ENCODE assay signal across 14 mouse cellular contexts in genomic region chr7:133494256-133494981, GRCm38 (mm10).
DNase-seq lines count a peak whose midpoint lies in the region; ATAC-seq lines count a peak whose summit lies in the region.
"Had no signal": no experiment of that assay in that cellular context is flagged by ENCODE, and none has a peak within 500 bp of the region (broad histone marks: within the 10 kb centered on the region; RNA-seq: fewer than 3 reads in every experiment).

No protein-coding gene starts in this region.

- peak; percentile 21 for DNase-seq in adrenal gland, adult 2 months
- no peak for DNase-seq in adrenal gland, adult 18-20 months (ENCODE audit: low spot score in 2 of 2)
- peak; percentile 55 for DNase-seq in neural tube, embryonic 10.5 days (ENCODE audit: extremely low spot score, low spot score)
- peak; percentile 53 for DNase-seq in kidney, adult 9 months
- peak; percentile 20 for DNase-seq in neural tube, embryonic 11.5 days (ENCODE audit: low spot score)
- no peak for DNase-seq in frontal cortex, postnatal 10 days (ENCODE audit: low spot score in 2 of 2)
- DNase-seq in lung, postnatal 14 days: no peak
- DNase-seq: heart, postnatal 10 days; thymus, postnatal 14 days had no signal

- peaks cover 7% of the 10 kb centered on the region for H3K4me1 ChIP-seq in neural tube, embryonic 15.5 days
- peaks cover 3% of the 10 kb centered on the region for H3K4me1 ChIP-seq in neural tube, embryonic 11.5 days (ENCODE audit: control insufficient read depth, insufficient read depth, low read length)

- H3K9ac ChIP-seq in neural tube, embryonic 15.5 days (replicated peaks): no peak overlapping the region
- no peak overlapping the region for H3K9ac ChIP-seq in neural tube, embryonic 11.5 days (ENCODE audit: low read length)
- H3K9ac ChIP-seq: limb, embryonic 15.5 days had no signal

- no peaks in the 10 kb centered on the region for H3K27me3 ChIP-seq in neural tube, embryonic 15.5 days (replicated peaks)
- no peaks in the 10 kb centered on the region for H3K27me3 ChIP-seq in neural tube, embryonic 11.5 days (ENCODE audit: control insufficient read depth, insufficient read depth, low read length)
- H3K27me3 ChIP-seq: limb, embryonic 15.5 days had no signal

- H3K4me2 ChIP-seq in neural tube, embryonic 15.5 days: no peak overlapping the region
- no peak overlapping the region for H3K4me2 ChIP-seq in neural tube, embryonic 11.5 days (ENCODE audit: low read depth)
- H3K4me2 ChIP-seq: limb, embryonic 15.5 days had no signal

- H3K27ac ChIP-seq in neural tube, embryonic 15.5 days (replicated peaks): no peak overlapping the region
- no peak overlapping the region for H3K27ac ChIP-seq in neural tube, embryonic 11.5 days (ENCODE audit: low read depth, low read length)
- H3K27ac ChIP-seq: limb, embryonic 15.5 days had no signal

- no peaks in the 10 kb centered on the region for H3K9me3 ChIP-seq in neural tube, embryonic 15.5 days (replicated peaks)
- H3K9me3 ChIP-seq in neural tube, embryonic 11.5 days (ENCODE audit: control insufficient read depth, low read length): no peaks in the 10 kb centered on the region
- H3K9me3 ChIP-seq: limb, embryonic 15.5 days had no signal

- ATAC-seq in neural tube, embryonic 15.5 days (ENCODE audit: low FRiP score): no peak
- ATAC-seq in neural tube, embryonic 11.5 days (ENCODE audit: insufficient read depth, low FRiP score, low TSS enrichment): no peak
- ATAC-seq: forebrain, embryonic 14.5 days; lung, postnatal 0 days; midbrain, embryonic 16.5 days had no signal

- H3K36me3 ChIP-seq in neural tube, embryonic 15.5 days: no peaks in the 10 kb centered on the region
- no peaks in the 10 kb centered on the region for H3K36me3 ChIP-seq in neural tube, embryonic 11.5 days (ENCODE audit: control insufficient read depth, insufficient read depth, low read length)
- H3K36me3 ChIP-seq: limb, embryonic 15.5 days had no signal

- H3K4me3 ChIP-seq in neural tube, embryonic 15.5 days (replicated peaks): no peak overlapping the region
- H3K4me3 ChIP-seq in neural tube, embryonic 11.5 days (ENCODE audit: low read depth, low read length): no peak overlapping the region
- H3K4me3 ChIP-seq: limb, embryonic 15.5 days had no signal

- WGBS in neural tube, embryonic 15.5 days: 70% methylated on average over 10 of the region's 10 CpGs
- WGBS in neural tube, embryonic 11.5 days: 58% methylated on average over 10 of the region's 10 CpGs

Comparison
In these comparisons a context has a peak if more than half of its experiments do, and no peak if none do; other contexts are left out.
1. DNase-seq: peak in adrenal gland, adult 2 months (single experiment), neural tube, embryonic 10.5 days (single experiment), kidney, adult 9 months (single experiment) and neural tube, embryonic 11.5 days (single experiment); none in adrenal gland, adult 18-20 months (0 of 2), frontal cortex, postnatal 10 days (0 of 2) and lung, postnatal 14 days (single experiment).